Mouse (Mus musculus) CH12.LX (cell line): ENCODE measurements around the gene Nfatc2. TPM values are rescaled to one million over a fixed set of nuclear protein-coding genes. Genes with fewer than 3 reads are reported as not detected.

Experiments used
- DNase-seq: peaks from one replicate; pipeline ENCODE4 v3.0.0-alpha.2; 2013; ENCODE audit errors: extremely low read depth
- H3K27ac ChIP-seq: 2 replicates; pipeline ENCODE4 v1.5.1; 2012; ENCODE audit warnings: low read depth, mild to moderate bottlenecking, control low read depth, moderate library complexity; ENCODE audit not compliant: insufficient read depth
- H3K27me3 ChIP-seq: replicated peaks from 2 replicates; pipeline ENCODE3; 2012; ENCODE audit warnings: inconsistent platforms
- H3K36me3 ChIP-seq, 2 experiments: replicated peaks in 1 of 2; 2 replicates each; pipeline versions ENCODE3 to v1.6.1; 2012; ENCODE audit warnings: inconsistent platforms in 1 of 2, low read length in 1 of 2, mild to moderate bottlenecking in 1 of 2, mixed read lengths in 1 of 2, moderate library complexity in 1 of 2; ENCODE audit not compliant: control insufficient read depth in 1 of 2, insufficient read depth in 1 of 2
- H3K4me1 ChIP-seq, 2 experiments: 2 replicates each; pipeline ENCODE4 v1.6.1; 2012; ENCODE audit warnings: inconsistent platforms in 1 of 2, moderate library complexity in 1 of 2; ENCODE audit not compliant: insufficient read depth in 2 of 2, control insufficient read depth in 1 of 2
- H3K4me2 ChIP-seq: 2 replicates; pipeline ENCODE4 v1.6.1; 2012; ENCODE audit warnings: low read depth, mild to moderate bottlenecking, control low read depth; ENCODE audit not compliant: poor library complexity, insufficient read depth, severe bottlenecking
- H3K4me3 ChIP-seq, 3 experiments: fragments of 150-350 bp in 1 of 3; sonication (generic) in 1 of 3; replicated peaks in 1 of 3; 2 replicates each; pipeline versions ENCODE3 to v1.5.1; 2011 to 2012; ENCODE audit warnings: low read depth in 2 of 3, low read length in 2 of 3, mild to moderate bottlenecking in 2 of 3, moderate library complexity in 2 of 3, control low read depth in 1 of 3, improper control_type of control experiment in 1 of 3, inconsistent platforms in 1 of 3, mixed read lengths in 1 of 3; ENCODE audit not compliant: poor library complexity in 1 of 3
- H3K79me2 ChIP-seq: replicated peaks from 2 replicates; pipeline ENCODE4 v1.6.1; 2012; ENCODE audit warnings: mild to moderate bottlenecking, moderate library complexity; ENCODE audit not compliant: control insufficient read depth, poor library complexity, insufficient read depth, severe bottlenecking; ENCODE audit errors: extremely low read depth
- H3K9ac ChIP-seq: 2 replicates; pipeline ENCODE4 v1.6.1; 2012; ENCODE audit warnings: low read depth, mild to moderate bottlenecking, control low read depth, moderate library complexity; ENCODE audit not compliant: insufficient read depth
- H3K9me3 ChIP-seq: replicated peaks from 2 replicates; pipeline ENCODE3; 2012; ENCODE audit warnings: low read length, inconsistent platforms, mixed read lengths
- BHLHE40 ChIP-seq: IDR thresholded peaks from 2 replicates; pipeline ENCODE4 v1.6.1; 2011; ENCODE audit warnings: mild to moderate bottlenecking, low read depth, low read length, improper control_type of control experiment
- CTCF ChIP-seq, 2 experiments: IDR thresholded peaks in 1 of 2; conservative IDR thresholded peaks in 1 of 2; 2 replicates each; pipeline ENCODE4 v1.5.1; 2011 to 2012; ENCODE audit warnings: low read depth in 2 of 2, low read length in 2 of 2, improper control_type of control experiment in 1 of 2, inconsistent platforms in 1 of 2, mild to moderate bottlenecking in 1 of 2, moderate library complexity in 1 of 2
- E2F4 ChIP-seq: IDR thresholded peaks from 2 replicates; pipeline ENCODE4 v1.6.1; 2011; ENCODE audit warnings: low read depth, low read length, improper control_type of control experiment; ENCODE audit not compliant: insufficient replicate concordance
- ELF1 ChIP-seq: IDR thresholded peaks from 2 replicates; pipeline ENCODE4 v1.6.1; 2014; ENCODE audit warnings: low read depth, mild to moderate bottlenecking, inconsistent platforms, low read length, improper control_type of control experiment
- EP300 ChIP-seq: IDR thresholded peaks from 2 replicates; pipeline ENCODE4 v1.6.1; 2011; ENCODE audit warnings: low read length, improper control_type of control experiment
- ETS1 ChIP-seq: conservative IDR thresholded peaks from 2 replicates; pipeline ENCODE4 v1.6.1; 2012; ENCODE audit warnings: low read depth, mild to moderate bottlenecking, inconsistent platforms, low read length, improper control_type of control experiment, moderate library complexity
- GABPA ChIP-seq: IDR thresholded peaks from 2 replicates; pipeline ENCODE4 v1.6.1; 2012; ENCODE audit warnings: low read depth, low read length, improper control_type of control experiment, inconsistent platforms; ENCODE audit not compliant: insufficient replicate concordance
- JUN ChIP-seq: IDR thresholded peaks from 2 replicates; pipeline ENCODE4 v1.6.1; 2011; ENCODE audit warnings: low read depth, mild to moderate bottlenecking, low read length, improper control_type of control experiment, moderate library complexity; ENCODE audit not compliant: insufficient read depth
- MAFK ChIP-seq: IDR thresholded peaks from 2 replicates; pipeline ENCODE4 v1.6.1; 2011; ENCODE audit warnings: low read length, improper control_type of control experiment; ENCODE audit not compliant: insufficient replicate concordance
- MEF2A ChIP-seq: IDR thresholded peaks from 2 replicates; pipeline ENCODE4 v1.6.1; 2014; ENCODE audit warnings: low read depth, mild to moderate bottlenecking, inconsistent platforms, low read length, improper control_type of control experiment, borderline replicate concordance
- PAX5 ChIP-seq: IDR thresholded peaks from 2 replicates; pipeline ENCODE4 v1.6.1; 2012; ENCODE audit warnings: low read length, inconsistent platforms, mixed read lengths
- POLR2A ChIP-seq: IDR thresholded peaks from 2 replicates; pipeline ENCODE4 v1.6.1; 2011; ENCODE audit warnings: low read depth, mild to moderate bottlenecking, improper control_type of control experiment, low read length
- SMC3 ChIP-seq: IDR thresholded peaks from 2 replicates; pipeline ENCODE4 v1.6.1; 2011; ENCODE audit warnings: low read depth, low read length, improper control_type of control experiment
- ZKSCAN1 ChIP-seq: IDR thresholded peaks from 2 replicates; pipeline ENCODE4 v1.6.1; 2012; ENCODE audit warnings: low read depth, inconsistent platforms, low read length, improper control_type of control experiment, borderline replicate concordance
- ZMIZ1 ChIP-seq: IDR thresholded peaks from 2 replicates; pipeline ENCODE4 v1.6.1; 2012; ENCODE audit warnings: low read depth, mild to moderate bottlenecking, inconsistent platforms, low read length, improper control_type of control experiment
- dilution Hi-C: fragments of 300-500 bp; cut with MboI; formaldehyde crosslinking; loops from 2 replicates; pipeline ENCODE4 v1.14.3; 2020; ENCODE audit warnings: low sequenced_read_pairs; ENCODE audit not compliant: extremely low pct_unique_long_range_greater_than_20kb, extremely low pct_ligation_motif_present
- in situ Hi-C: fragments of 300-500 bp; cut with MboI; formaldehyde crosslinking; loops from 3 replicates; pipeline ENCODE4 v1.14.3; 2019; ENCODE audit warnings: low sequenced_read_pairs, low pct_ligation_motif_present, low pct_unique_long_range_greater_than_20kb, mixed read lengths
- polyA plus RNA-seq: library from polyadenylated mRNA; unstranded; fragments of >175 nt; gene quantifications from 2 replicates; pipeline ENCODE4 v1.2.1, GENCODE M21; 2012; ENCODE audit warnings: low read depth; ENCODE audit not compliant: insufficient read length
- total RNA-seq, 2 experiments: library from RNA; depleted of rRNA; stranded (reverse); fragments of 300-350 nt in 1 of 2; fragments of >200 nt in 1 of 2; gene quantifications; 2 replicates each; pipeline ENCODE4 v1.2.3; 2012 to 2014

Gene Nfatc2
- total and polyA plus RNA-seq, 3 experiments: 1.8 to 4.8 (median 3.6) TPM

DNA sequence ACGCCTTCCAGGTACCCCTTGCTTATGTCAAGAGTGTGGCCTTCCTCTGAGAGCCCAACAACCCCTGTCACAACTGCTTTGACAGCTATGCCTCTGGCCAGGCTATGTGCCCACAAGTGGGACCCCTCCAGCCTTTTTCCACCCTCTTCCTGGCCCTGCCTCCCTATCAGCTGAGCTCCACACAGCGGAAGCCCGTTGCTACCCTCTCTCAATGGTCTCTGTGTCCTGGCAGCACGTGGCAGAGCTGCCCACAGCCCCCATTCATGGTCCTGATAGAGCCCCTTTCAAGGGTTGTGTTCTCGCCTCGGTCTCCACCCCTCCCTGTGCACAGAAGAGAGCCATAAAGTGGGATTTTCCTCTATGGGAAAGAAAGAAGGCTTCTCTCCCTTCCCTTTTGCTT is 97.7 kb downstream of the Nfatc2 start:
- H3K79me2 ChIP-seq: no peaks in the 10 kb centered on the region
- in situ Hi-C loops: no loop called here
- H3K4me2 ChIP-seq: no peak overlapping the region
- peaks cover 40 to 93% of the 10 kb centered on the region in 2 experiments for H3K36me3 ChIP-seq
- no peak for TF ChIP-seq E2F4
- TF ChIP-seq ELF1: no peak
- no peak for TF ChIP-seq ETS1
- TF ChIP-seq JUN: no peak
- no peak for TF ChIP-seq SMC3
- no peak for TF ChIP-seq ZKSCAN1
- no peak for TF ChIP-seq MAFK
- TF ChIP-seq GABPA: no peak
- no peak for TF ChIP-seq PAX5
- H3K9me3 ChIP-seq: no peaks in the 10 kb centered on the region
- H3K9ac ChIP-seq: no peak overlapping the region
- no peak for DNase-seq
- H3K27ac ChIP-seq: no peak overlapping the region
- H3K4me1 ChIP-seq: peaks cover 6 to 25% of the 10 kb centered on the region in 2 experiments
- dilution Hi-C loops: no loop called here
- no peak overlapping the region for H3K4me3 ChIP-seq
- no peaks in the 10 kb centered on the region for H3K27me3 ChIP-seq

- H3K27ac ChIP-seq: no peak overlapping the region
- H3K36me3 ChIP-seq: peaks cover 23 to 82% of the 10 kb centered on the region in 2 experiments
- H3K9ac ChIP-seq: no peak overlapping the region
- peaks cover 4 to 20% of the 10 kb centered on the region in 2 experiments; a peak in 3 of 4 replicates for H3K4me1 ChIP-seq
- no peaks in the 10 kb centered on the region for H3K79me2 ChIP-seq
- DNase-seq: no peak
- dilution Hi-C loops: no loop called here
- H3K9me3 ChIP-seq: no peaks in the 10 kb centered on the region
- H3K4me3 ChIP-seq: no peak overlapping the region
- no peak for TF ChIP-seq MEF2A
- peak; percentile 14; the same call in 1 of the 2 replicates for TF ChIP-seq ETS1
- TF ChIP-seq ZMIZ1: no peak
- no peak for TF ChIP-seq POLR2A
- no peak for TF ChIP-seq CTCF (conservative IDR thresholded peaks at IDR 0.05 in 1 of 2, IDR thresholded peaks at IDR 0.05 in 1 of 2; ENCODE audit: low read depth in 2 of 2, low read length in 2 of 2)
- no peak for TF ChIP-seq JUN
- 0 out of 2 replicates have a peak, but pooled peaks have one; percentile 19 for TF ChIP-seq BHLHE40
- no peak for TF ChIP-seq EP300
- TF ChIP-seq E2F4: no peak
- H3K4me2 ChIP-seq: no peak overlapping the region
- in situ Hi-C loops: no loop called here
- H3K27me3 ChIP-seq: no peaks in the 10 kb centered on the region
Measured at GRCm38 (mm10) chr2:168500750-168501149, 100.7 kb downstream of the Nfatc2 start.
